Mouse (Mus musculus) ES-E14 (cell line): ENCODE measurements around the gene Hlcs.

Source experiments
- CHD2 ChIP-seq: IDR thresholded peaks from 2 replicates; pipeline ENCODE4 v1.6.1; 2014; ENCODE audit warnings: mild to moderate bottlenecking, low read depth, low read length, inconsistent platforms
- HCFC1 ChIP-seq: IDR thresholded peaks from 2 replicates; pipeline ENCODE4 v1.6.1; 2012; ENCODE audit warnings: low read length, inconsistent platforms, borderline replicate concordance; ENCODE audit not compliant: insufficient read depth
- MAFK ChIP-seq: IDR thresholded peaks from 2 replicates; pipeline ENCODE4 v1.6.1; 2014; ENCODE audit warnings: mild to moderate bottlenecking, low read depth, low read length, inconsistent platforms; ENCODE audit not compliant: insufficient read depth
- ZNF384 ChIP-seq: IDR thresholded peaks from 2 replicates; pipeline ENCODE4 v1.6.1; 2012; ENCODE audit warnings: low read depth, low read length, inconsistent platforms

DNA sequence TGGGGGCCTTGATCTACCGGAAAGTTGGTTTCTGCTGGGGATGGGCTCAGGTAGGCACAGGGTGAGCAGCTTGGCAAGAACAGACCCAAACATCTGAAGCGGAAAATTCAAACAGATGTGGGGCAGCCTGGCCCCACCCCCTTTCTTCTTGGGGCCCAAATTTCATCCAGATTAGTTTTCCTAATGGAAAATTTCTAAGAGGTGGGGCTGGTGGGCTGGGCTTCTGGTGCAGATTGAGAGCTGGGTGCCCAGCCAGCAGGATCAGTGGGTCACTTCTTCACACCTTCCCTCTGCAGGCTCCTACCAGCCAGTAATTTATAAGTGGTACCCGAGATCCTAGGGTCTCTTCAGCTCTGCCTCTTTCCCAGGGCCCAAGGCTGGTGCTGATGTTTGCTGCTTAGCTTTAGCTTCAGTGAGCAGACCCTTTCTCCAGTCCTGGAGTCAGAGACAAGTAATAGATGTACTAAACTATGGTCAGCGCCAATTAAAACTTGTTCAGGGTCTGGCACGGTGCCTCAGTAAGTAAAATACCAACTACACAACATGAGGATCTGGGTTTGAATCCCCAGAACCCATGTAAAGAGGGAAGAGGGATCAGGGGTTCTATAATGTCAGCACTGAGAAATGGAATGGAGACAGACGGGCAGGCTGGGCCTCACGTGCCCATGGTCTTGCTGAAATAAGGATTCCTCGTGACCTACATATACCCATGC, 231.2 kb downstream of the Hlcs start:
- no peak for TF ChIP-seq HCFC1
- TF ChIP-seq CHD2: no peak
- TF ChIP-seq ZNF384: no peak
- no peak for TF ChIP-seq MAFK
